Mouse (Mus musculus) neural tube, embryonic 11.5 days (tissue): ENCODE measurements around the gene Zkscan17. TPM values are rescaled to one million over a fixed set of nuclear protein-coding genes. Genes with fewer than 3 reads are reported as not detected.

Source experiments
- ATAC-seq: fragments of 200-750 bp; cut with Nextera tagmentation; 2 replicates; pipeline ENCODE4 v1.8.0; 2017; ENCODE audit warnings: moderate number of reproducible peaks, mild to moderate bottlenecking, moderate TSS enrichment, moderate library complexity; ENCODE audit not compliant: insufficient read depth, low FRiP score, low TSS enrichment
- DNase-seq: peaks from one replicate; pipeline ENCODE4 v3.0.0-alpha.2; 2015; ENCODE audit warnings: low spot score
- H3K27ac ChIP-seq: fragments of 300-500 bp; sonication (generic); 2 replicates; pipeline ENCODE4 v1.5.1; 2014; ENCODE audit warnings: low read depth, mild to moderate bottlenecking, low read length
- H3K27me3 ChIP-seq: fragments of 300-500 bp; sonication (generic); 2 replicates; pipeline ENCODE4 v1.6.1; 2014; ENCODE audit warnings: mild to moderate bottlenecking, low read length, mixed read lengths; ENCODE audit not compliant: control insufficient read depth, insufficient read depth
- H3K36me3 ChIP-seq: fragments of 300-500 bp; sonication (generic); 2 replicates; pipeline ENCODE4 v1.6.1; 2014; ENCODE audit warnings: mild to moderate bottlenecking, low read length, moderate library complexity, mixed read lengths; ENCODE audit not compliant: control insufficient read depth, insufficient read depth
- H3K4me1 ChIP-seq: fragments of 300-500 bp; sonication (generic); 2 replicates; pipeline ENCODE4 v1.6.1; 2014; ENCODE audit warnings: low read length, mixed read lengths; ENCODE audit not compliant: control insufficient read depth, insufficient read depth
- H3K4me2 ChIP-seq: fragments of 300-500 bp; sonication (generic); 2 replicates; pipeline ENCODE4 v1.6.1; 2014; ENCODE audit warnings: low read depth, mild to moderate bottlenecking, moderate library complexity
- H3K4me3 ChIP-seq: fragments of 300-500 bp; sonication (generic); 2 replicates; pipeline ENCODE4 v1.5.1; 2014; ENCODE audit warnings: low read depth, low read length
- H3K9ac ChIP-seq: fragments of 300-500 bp; sonication (generic); 2 replicates; pipeline ENCODE4 v1.6.1; 2014; ENCODE audit warnings: mild to moderate bottlenecking, low read length
- H3K9me3 ChIP-seq: fragments of 300-500 bp; sonication (generic); 2 replicates; pipeline ENCODE4 v1.6.1; 2016; ENCODE audit warnings: low read length; ENCODE audit not compliant: control insufficient read depth
- WGBS: fragments of 180-500 bp; shearing (Covaris S2); extraction: QIAGEN DNeasy Blood & Tissue Kit; methylation state at CpG from one replicate; pipeline ENCODE4 v1.1.7; 2014; 5-methylcytosine and 5-hydroxymethylcytosine counted together
- polyA plus RNA-seq: library from polyadenylated mRNA; unstranded; fragments of >200 nt; fragmentation: Nextera tagmentation; extraction: Ambion mirVana; gene quantifications from 2 replicates; pipeline ENCODE4 v1.2.1, GENCODE M21; 2014

Gene Zkscan17
- polyA plus RNA-seq, 1 experiment from 2014 or later, result 26.0 TPM

- ATAC-seq, result no peak
- WGBS, result 97% methylated on average over 2 of the region's 2 CpGs
These were observed 70.2 kb downstream of the Zkscan17 start for GRCm38 (mm10) chr11:59456346-59456745.

GRCm38 (mm10) chr11:59451086-59451485 is 75.5 kb downstream of the Zkscan17 start, which contains the start of gene Snap47:
Gene Snap47, minus strand, starts transcription at chr11:59451186.
- no peak within 1 kb of the TSS for H3K27ac ChIP-seq
- H3K36me3 ChIP-seq, result peaks cover 11% of the 10 kb centered on the region
- peaks cover 7% of the 10 kb centered on the region for H3K4me1 ChIP-seq
- H3K4me3 ChIP-seq, result peak within 1 kb of the TSS; percentile 85
- H3K4me2 ChIP-seq, result peak within 1 kb of the TSS; percentile 97
- no peak for ATAC-seq
- 84% methylated on average over 4 of the region's 4 CpGs for WGBS
- no peaks in the 10 kb centered on the region for H3K9me3 ChIP-seq
- no peaks in the 10 kb centered on the region for H3K27me3 ChIP-seq
- H3K9ac ChIP-seq, result peak within 1 kb of the TSS; percentile 70
- no peak for DNase-seq

More at GRCm38 (mm10) chr11:59456346-59456745, 70.2 kb downstream of the Zkscan17 start:
- H3K9me3 ChIP-seq, result no peaks in the 10 kb centered on the region
- H3K36me3 ChIP-seq, result peaks cover 14% of the 10 kb centered on the region
- H3K9ac ChIP-seq, result no peak overlapping the region
- no peaks in the 10 kb centered on the region for H3K4me1 ChIP-seq
- no peak for DNase-seq
- no peak overlapping the region for H3K4me2 ChIP-seq
- H3K4me3 ChIP-seq, result no peak overlapping the region
- H3K27ac ChIP-seq, result no peak overlapping the region
- no peaks in the 10 kb centered on the region for H3K27me3 ChIP-seq

GRCm38 (mm10) chr11:59450230-59450771 is 76.2 kb downstream of the Zkscan17 start:
- DNase-seq, result no peak

GRCm38 (mm10) chr11:59449741-59450229 is 76.8 kb downstream of the Zkscan17 start, which contains the start of gene Jmjd4:
Gene Jmjd4, plus strand, starts transcription at chr11:59450045.
- Histone ChIP-seq H3K9ac (peak within 1 kb of the TSS; percentile 70), H3K36me3 (peaks cover 4% of the 10 kb centered on the region), H3K4me1 (peaks cover 7% of the 10 kb centered on the region), H3K4me3 (peak within 1 kb of the TSS; percentile 85), H3K9me3 (no peaks in the 10 kb centered on the region), H3K4me2 (peak within 1 kb of the TSS; percentile 97), H3K27me3 (no peaks in the 10 kb centered on the region), H3K27ac (no peak within 1 kb of the TSS)
- under 1% methylated on average over 28 of the region's 40 CpGs for WGBS
- DNase-seq (peak; percentile 92), ATAC-seq (peak; percentile 90)

More at GRCm38 (mm10) chr11:59450230-59450771, 76.2 kb downstream of the Zkscan17 start:
- H3K4me1 ChIP-seq, result peaks cover 7% of the 10 kb centered on the region
- H3K27me3 ChIP-seq, result no peaks in the 10 kb centered on the region
- H3K4me2 ChIP-seq, result peak overlapping the region; percentile 97
- H3K9me3 ChIP-seq, result no peaks in the 10 kb centered on the region
- H3K27ac ChIP-seq, result no peak overlapping the region
- peak overlapping the region; percentile 70 for H3K9ac ChIP-seq
- WGBS, result under 1% methylated on average over 38 of the region's 38 CpGs
- peaks cover 7% of the 10 kb centered on the region for H3K36me3 ChIP-seq
- ATAC-seq, result peak; percentile 63
- H3K4me3 ChIP-seq, result peak overlapping the region; percentile 85

GRCm38 (mm10) chr11:59443102-59443501 is 83.4 kb downstream of the Zkscan17 start:
- no peaks in the 10 kb centered on the region for H3K27me3 ChIP-seq
- H3K4me2 ChIP-seq, result no peak overlapping the region
- no peaks in the 10 kb centered on the region for H3K4me1 ChIP-seq
- no peaks in the 10 kb centered on the region for H3K9me3 ChIP-seq
- ATAC-seq, result no peak
- H3K9ac ChIP-seq, result no peak overlapping the region
- H3K4me3 ChIP-seq, result no peak overlapping the region
- no peak for DNase-seq
- no peak overlapping the region for H3K27ac ChIP-seq
- H3K36me3 ChIP-seq, result no peaks in the 10 kb centered on the region; the same call in 1 of the 2 replicates

- no peak overlapping the region for H3K27ac ChIP-seq
- no peaks in the 10 kb centered on the region for H3K27me3 ChIP-seq
- peaks cover 7% of the 10 kb centered on the region for H3K36me3 ChIP-seq
- H3K4me2 ChIP-seq, result no peak overlapping the region
- no peak for DNase-seq
- no peak overlapping the region for H3K9ac ChIP-seq
- no peak for ATAC-seq
- H3K4me1 ChIP-seq, result no peaks in the 10 kb centered on the region
- WGBS, result 93% methylated on average over 12 of the region's 12 CpGs
- H3K9me3 ChIP-seq, result no peaks in the 10 kb centered on the region
- H3K4me3 ChIP-seq, result no peak overlapping the region
These were observed 88.6 kb downstream of the Zkscan17 start for GRCm38 (mm10) chr11:59437954-59438353.

Other genes starting within 250 kb of the Zkscan17 start
- 2.6 and 3.3 TPM in 2 replicates for gene Wnt3a, start 236.0 kb downstream of the Zkscan17 start, polyA plus RNA-seq
- 1.6 and 2.5 TPM in 2 replicates for gene Wnt9a, start 219.8 kb downstream of the Zkscan17 start, polyA plus RNA-seq
- gene Prss38, start 151.1 kb downstream of the Zkscan17 start, polyA plus RNA-seq, result not detected in 2 replicates
- gene Jmjd4, start 76.7 kb downstream of the Zkscan17 start, polyA plus RNA-seq, result 14.7 and 15.3 TPM in 2 replicates
- gene Snap47, start 75.6 kb downstream of the Zkscan17 start, polyA plus RNA-seq, result 193 and 203 TPM in 2 replicates
- 10.1 and 11.6 TPM in 2 replicates for gene Zfp867, start 54.3 kb downstream of the Zkscan17 start, polyA plus RNA-seq
- gene Nlrp3, start 14.8 kb upstream of the Zkscan17 start, polyA plus RNA-seq, result 0.11 and 0.14 TPM in 2 replicates
- gene Olfr222, start 49.5 kb upstream of the Zkscan17 start, polyA plus RNA-seq, result not detected in 2 replicates
- gene Olfr223, start 66.5 kb upstream of the Zkscan17 start, polyA plus RNA-seq, result not detected in 2 replicates
- 87.6 and 91.3 TPM in 2 replicates for gene Mprip, start 134.6 kb upstream of the Zkscan17 start, polyA plus RNA-seq